ENCODE assay signal across 34 mouse cellular contexts in the genomic region with DNA sequence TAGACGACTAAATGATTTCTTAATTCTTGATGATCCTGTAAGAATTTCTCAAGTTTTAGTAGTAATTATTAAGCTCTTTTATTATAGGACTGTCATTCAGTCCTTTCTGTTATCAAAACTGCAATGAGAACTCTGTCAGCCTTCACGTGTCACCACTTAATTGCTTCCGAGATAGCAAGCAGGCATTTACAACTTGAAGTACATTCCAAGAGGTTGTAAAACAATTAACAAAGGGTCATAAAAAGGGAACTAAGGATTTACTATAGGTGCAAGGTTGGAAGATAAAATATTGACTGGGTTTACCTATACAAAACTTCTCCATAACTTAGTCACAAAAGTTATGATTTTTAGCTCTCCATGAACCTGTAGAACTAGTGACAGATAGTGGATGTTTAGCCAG. TPM values are rescaled to one million over a fixed set of nuclear protein-coding genes. Genes with fewer than 3 reads are reported as not detected.
"Had no signal": no experiment of that assay in that cellular context is flagged by ENCODE, and none has a peak within 500 bp of the region (broad histone marks: within the 10 kb centered on the region; RNA-seq: fewer than 3 reads in every experiment).

No protein-coding gene starts in this region.

- H3K4me1 ChIP-seq: limb, embryonic 10.5 days; limb, embryonic 12.5 days; limb, embryonic 13.5 days; limb, embryonic 15.5 days; liver, embryonic 12.5 days; liver, embryonic 13.5 days; liver, embryonic 15.5 days; lung, embryonic 15.5 days; midbrain, embryonic 10.5 days; midbrain, embryonic 12.5 days; midbrain, embryonic 13.5 days; midbrain, embryonic 15.5 days; neural tube, embryonic 12.5 days; neural tube, embryonic 13.5 days had no signal

- H3K9ac ChIP-seq: limb, embryonic 12.5 days; limb, embryonic 13.5 days; limb, embryonic 15.5 days; liver, embryonic 12.5 days; liver, embryonic 13.5 days; liver, embryonic 14.5 days; liver, embryonic 15.5 days; liver, postnatal 0 days; lung, embryonic 14.5 days; lung, embryonic 15.5 days; midbrain, embryonic 12.5 days; midbrain, embryonic 13.5 days; midbrain, embryonic 15.5 days; neural tube, embryonic 12.5 days; neural tube, embryonic 13.5 days had no signal

- H3K27ac ChIP-seq: limb, embryonic 10.5 days; limb, embryonic 12.5 days; limb, embryonic 13.5 days; limb, embryonic 15.5 days; liver, embryonic 12.5 days; liver, embryonic 13.5 days; liver, embryonic 14.5 days; liver, embryonic 15.5 days; lung, embryonic 15.5 days; macrophage; midbrain, embryonic 10.5 days; midbrain, embryonic 12.5 days; midbrain, embryonic 13.5 days; midbrain, embryonic 15.5 days; neural tube, embryonic 12.5 days; neural tube, embryonic 13.5 days had no signal

- ATAC-seq: liver, embryonic 12.5 days; liver, postnatal 0 days; lung, postnatal 0 days; midbrain, embryonic 13.5 days; midbrain, embryonic 15.5 days; midbrain, embryonic 16.5 days had no signal

- H3K27me3 ChIP-seq: limb, embryonic 12.5 days; limb, embryonic 13.5 days; limb, embryonic 15.5 days; liver, embryonic 12.5 days; liver, embryonic 13.5 days; liver, embryonic 15.5 days; lung, embryonic 15.5 days; megakaryocyte, embryonic 14.5 days; midbrain, embryonic 12.5 days; midbrain, embryonic 13.5 days; midbrain, embryonic 15.5 days; neural tube, embryonic 12.5 days; neural tube, embryonic 13.5 days had no signal

- H3K4me3 ChIP-seq: limb, embryonic 10.5 days; limb, embryonic 12.5 days; limb, embryonic 13.5 days; limb, embryonic 15.5 days; liver, embryonic 12.5 days; liver, embryonic 13.5 days; liver, embryonic 15.5 days; lung, embryonic 15.5 days; megakaryocyte, embryonic 14.5 days; midbrain, embryonic 10.5 days; midbrain, embryonic 12.5 days; midbrain, embryonic 13.5 days; midbrain, embryonic 15.5 days; myocyte; neural tube, embryonic 12.5 days; neural tube, embryonic 13.5 days had no signal

- H3K9me3 ChIP-seq: liver, embryonic 13.5 days; liver, embryonic 15.5 days; midbrain, embryonic 13.5 days; midbrain, embryonic 15.5 days had no signal

- H3K4me2 ChIP-seq: limb, embryonic 12.5 days; limb, embryonic 13.5 days; limb, embryonic 15.5 days; liver, embryonic 11.5 days; liver, embryonic 12.5 days; liver, embryonic 13.5 days; liver, embryonic 15.5 days; lung, embryonic 14.5 days; lung, embryonic 15.5 days; midbrain, embryonic 11.5 days; midbrain, embryonic 12.5 days; midbrain, embryonic 13.5 days; midbrain, embryonic 15.5 days; neural tube, embryonic 12.5 days; neural tube, embryonic 13.5 days had no signal

- DNase-seq: left cerebral cortex, postnatal 4 days; liver; liver, embryonic 13.5 days; liver, postnatal 0 days; lung, adult 18-20 months; lung, adult 2 months; lung, embryonic 14.5 days; lung, postnatal 10 days; lung, postnatal 14 days; lung, postnatal 36 days; lung, postnatal 4 days; midbrain, embryonic 14.5 days had no signal

RNA-seq across cellular contexts. Expression of a gene that starts 18.3 kb away (rescaled TPM):
- total RNA-seq: monocyte, adult 5-6 weeks had no signal
- polyA plus RNA-seq: macrophage, myocyte had no signal
